Mouse (Mus musculus) kidney, embryonic 14.5 days (tissue): ENCODE data around the gene Dohh. TPM values are rescaled to one million over a fixed set of nuclear protein-coding genes. Genes with fewer than 3 reads are reported as not detected.

Experiments
- ATAC-seq: fragments of 200-750 bp; cut with Nextera tagmentation; 2 replicates; pipeline ENCODE4 v1.8.0; 2017; ENCODE audit warnings: moderate number of reproducible peaks, mild to moderate bottlenecking, moderate TSS enrichment, moderate library complexity; ENCODE audit not compliant: low FRiP score, low TSS enrichment
- H3K27ac ChIP-seq: fragments of 300-500 bp; sonication (generic); 2 replicates; pipeline ENCODE4 v1.5.1; 2014; ENCODE audit warnings: low read depth, mild to moderate bottlenecking, low read length, moderate library complexity, mixed read lengths
- H3K27me3 ChIP-seq: fragments of 300-500 bp; sonication (generic); 2 replicates; pipeline ENCODE4 v1.6.1; 2014; ENCODE audit warnings: mild to moderate bottlenecking, low read length; ENCODE audit not compliant: control insufficient read depth, insufficient read depth
- H3K36me3 ChIP-seq: fragments of 300-500 bp; sonication (generic); 2 replicates; pipeline ENCODE4 v1.6.1; 2014; ENCODE audit warnings: low read length, mixed read lengths; ENCODE audit not compliant: control insufficient read depth, insufficient read depth
- H3K4me1 ChIP-seq: fragments of 300-500 bp; sonication (generic); 2 replicates; pipeline ENCODE4 v1.6.1; 2014; ENCODE audit warnings: low read length, mixed read lengths; ENCODE audit not compliant: control insufficient read depth, insufficient read depth
- H3K4me2 ChIP-seq: fragments of 300-500 bp; sonication (generic); replicated peaks from 2 replicates; pipeline ENCODE4 v1.6.1; 2014; ENCODE audit warnings: low read depth, mild to moderate bottlenecking, low read length
- H3K4me3 ChIP-seq: fragments of 300-500 bp; sonication (generic); 2 replicates; pipeline ENCODE4 v1.5.1; 2014; ENCODE audit warnings: mild to moderate bottlenecking, low read length
- H3K9ac ChIP-seq: fragments of 300-500 bp; sonication (generic); 2 replicates; pipeline ENCODE4 v1.6.1; 2014; ENCODE audit warnings: low read depth, mild to moderate bottlenecking, low read length, moderate library complexity
- H3K9me3 ChIP-seq: fragments of 300-500 bp; sonication (generic); 2 replicates; pipeline ENCODE4 v1.6.1; 2016; ENCODE audit warnings: low read length; ENCODE audit not compliant: control insufficient read depth
- WGBS: fragments of 180-500 bp; shearing (Covaris S2); extraction: QIAGEN DNeasy Blood & Tissue Kit; methylation state at CpG from one replicate; pipeline ENCODE4 v1.1.7; 2014; 5-methylcytosine and 5-hydroxymethylcytosine counted together
- polyA plus RNA-seq: library from polyadenylated mRNA; unstranded; fragments of >200 nt; fragmentation: Nextera tagmentation; extraction: Ambion mirVana; gene quantifications from 2 replicates; pipeline ENCODE4 v1.2.1, GENCODE M21; 2014

Gene Dohh
- polyA plus RNA-seq, 1 experiment from 2014 or later: 59.2 TPM

GRCm38 (mm10) chr10:81410981-81411380 lies 26.8 kb downstream of the Dohh start:
- Histone ChIP-seq H3K27ac (peak overlapping the region; percentile 65), H3K4me3 (no peak overlapping the region), H3K4me1 (peaks cover 92% of the 10 kb centered on the region), H3K36me3 (peaks cover 16% of the 10 kb centered on the region; the same call in 1 of the 2 replicates), H3K27me3 (no peaks in the 10 kb centered on the region), H3K9me3 (no peaks in the 10 kb centered on the region), H3K9ac (no peak overlapping the region), H3K4me2 (no peak overlapping the region)
- no peak for ATAC-seq
- 55% methylated on average over 9 of the region's 9 CpGs for WGBS

DNA sequence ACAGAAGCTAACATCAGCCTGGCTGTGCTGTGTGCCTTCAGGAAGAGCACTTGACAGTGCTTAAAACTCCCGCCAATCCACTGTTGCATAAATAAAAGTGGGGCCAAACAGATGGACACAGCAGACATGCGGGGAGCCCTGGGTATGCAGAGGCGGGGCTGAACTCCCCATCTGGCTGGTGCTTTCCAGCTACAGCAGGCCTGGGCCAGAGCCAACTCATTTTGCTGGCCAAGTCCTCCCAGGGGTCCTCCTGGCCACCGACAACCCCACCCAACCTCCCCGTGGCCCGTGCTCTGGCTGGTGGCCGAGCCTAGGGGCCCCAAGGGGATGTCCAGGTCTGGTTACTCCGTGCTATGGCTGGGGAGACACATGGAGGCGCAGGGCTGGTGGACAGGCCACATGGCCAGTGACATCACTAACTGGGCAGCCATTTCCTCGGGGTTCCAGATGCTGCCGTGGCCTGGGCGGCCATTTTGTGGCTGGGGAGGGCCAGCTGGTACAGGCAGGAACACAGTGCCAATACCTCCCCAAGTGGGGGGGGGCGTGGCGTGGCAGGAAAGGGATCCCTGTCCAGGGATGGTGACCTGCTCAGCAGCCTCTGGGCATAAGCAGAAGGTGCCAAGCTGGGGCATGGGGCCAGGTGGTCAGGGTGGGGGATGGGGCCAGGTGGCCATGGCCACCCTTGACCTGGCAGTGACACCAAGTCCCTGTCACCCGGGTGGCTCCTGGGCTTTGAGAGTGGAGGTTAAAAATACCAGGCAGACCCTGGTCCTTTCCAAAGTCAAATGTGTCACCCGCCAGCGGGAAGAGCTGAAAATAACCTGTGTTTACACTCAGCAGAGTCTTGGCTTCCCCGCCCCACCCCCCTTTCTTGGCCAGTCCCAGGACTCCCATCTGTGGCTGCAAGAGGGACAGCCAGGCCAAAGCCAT lies 27.5 kb downstream of the Dohh start:
- H3K27me3 ChIP-seq: no peaks in the 10 kb centered on the region
- no peak overlapping the region for H3K4me3 ChIP-seq
- peaks cover 96% of the 10 kb centered on the region for H3K4me1 ChIP-seq
- ATAC-seq: no peak
- H3K36me3 ChIP-seq: peaks cover 10% of the 10 kb centered on the region; the same call in 1 of the 2 replicates
- no peak overlapping the region for H3K4me2 ChIP-seq
- peak overlapping the region; percentile 65 for H3K27ac ChIP-seq
- H3K9ac ChIP-seq: no peak overlapping the region
- H3K9me3 ChIP-seq: no peaks in the 10 kb centered on the region
- 63% methylated on average over 18 of the region's 18 CpGs for WGBS

GRCm38 (mm10) chr10:81412586-81413309 lies 28.5 kb downstream of the Dohh start:
- no peaks in the 10 kb centered on the region for H3K27me3 ChIP-seq
- no peak overlapping the region for H3K4me3 ChIP-seq
- peaks cover 96% of the 10 kb centered on the region for H3K4me1 ChIP-seq
- 74% methylated on average over 16 of the region's 16 CpGs for WGBS
- peaks cover 5% of the 10 kb centered on the region; the same call in 1 of the 2 replicates for H3K36me3 ChIP-seq
- H3K9me3 ChIP-seq: no peaks in the 10 kb centered on the region
- no peak overlapping the region for H3K9ac ChIP-seq
- H3K27ac ChIP-seq: peak overlapping the region; percentile 65; the same call in 1 of the 2 replicates
- H3K4me2 ChIP-seq: no peak overlapping the region
- no peak for ATAC-seq

DNA sequence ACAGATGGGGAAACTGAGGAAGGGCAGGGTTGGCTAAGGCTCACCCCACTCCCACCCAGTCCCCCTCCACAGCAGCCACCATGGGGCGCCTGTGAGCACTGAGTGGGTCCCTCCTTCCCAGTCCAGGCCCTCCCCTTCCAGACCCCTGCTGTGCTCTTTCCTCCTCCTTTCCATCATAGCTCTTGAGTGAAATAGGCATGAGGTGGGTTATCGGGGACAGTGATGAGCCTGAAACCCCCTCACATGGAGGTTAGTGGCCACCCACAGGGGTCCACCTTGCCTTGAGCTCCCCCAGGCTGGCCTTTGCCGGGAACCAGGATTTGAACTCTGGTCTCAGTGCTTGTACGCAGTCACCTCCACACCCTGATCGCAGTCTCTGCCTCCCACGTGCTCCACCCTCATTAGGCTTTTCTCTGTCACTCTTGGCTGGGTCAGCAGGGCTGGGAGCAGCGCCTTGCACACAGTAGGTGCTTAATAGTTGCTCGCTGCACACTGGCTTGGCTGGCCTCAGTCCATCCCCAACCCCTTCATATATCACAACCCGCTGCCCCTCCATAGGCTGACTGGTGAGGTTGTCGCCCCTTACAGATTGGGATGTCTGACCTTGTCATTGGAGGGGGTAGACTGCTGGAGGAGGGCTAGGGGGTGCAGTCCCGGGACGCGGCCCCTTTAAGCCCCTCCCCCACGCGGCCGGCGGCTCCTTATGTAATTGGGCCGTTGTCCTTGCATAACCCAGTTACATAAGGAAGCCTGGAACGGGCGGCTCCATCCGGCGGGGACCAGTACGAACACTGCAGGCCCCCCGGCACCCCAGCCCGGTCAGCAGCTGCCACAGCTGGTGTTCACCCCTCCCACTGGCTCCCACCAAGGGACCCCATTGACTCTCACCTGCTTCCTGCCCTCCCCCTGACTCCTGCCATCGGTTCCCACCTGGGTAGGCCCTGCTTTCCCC lies 29.4 kb downstream of the Dohh start:
- no peaks in the 10 kb centered on the region for H3K27me3 ChIP-seq
- ATAC-seq: 0 out of 2 replicates have a peak, but pooled peaks have one; percentile 1
- H3K4me3 ChIP-seq: peak overlapping the region; percentile 14; the same call in 1 of the 2 replicates
- H3K36me3 ChIP-seq: peaks cover 2% of the 10 kb centered on the region; the same call in 1 of the 2 replicates
- no peaks in the 10 kb centered on the region for H3K9me3 ChIP-seq
- H3K4me1 ChIP-seq: peaks cover 89% of the 10 kb centered on the region
- peak overlapping the region; percentile 42; the same call in 1 of the 2 replicates for H3K27ac ChIP-seq
- 28% methylated on average over 26 of the region's 26 CpGs for WGBS
- H3K9ac ChIP-seq: peak overlapping the region; percentile 45
- peak overlapping the region; percentile 36 for H3K4me2 ChIP-seq

DNA sequence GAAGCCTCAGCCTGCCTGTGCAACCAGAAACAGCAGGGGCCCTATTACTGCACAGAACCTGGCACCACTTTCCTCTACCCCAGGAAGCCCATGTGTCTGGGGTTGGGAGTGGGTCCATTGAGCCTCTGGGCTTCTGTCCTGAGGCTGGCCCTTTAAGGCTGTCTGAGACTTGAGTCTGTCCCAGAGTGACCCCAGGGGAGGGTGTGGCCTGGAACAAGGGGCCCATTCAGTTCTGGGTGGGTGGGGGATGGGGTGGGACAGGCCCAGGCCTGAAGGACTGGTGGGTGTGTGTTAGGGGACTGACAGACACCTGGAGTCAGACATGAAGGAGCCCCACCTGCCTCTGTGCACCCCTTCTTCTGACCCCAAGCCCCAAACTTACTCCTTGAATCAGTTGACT lies 30.5 kb downstream of the Dohh start:
- H3K36me3 ChIP-seq: peaks cover 4% of the 10 kb centered on the region; the same call in 1 of the 2 replicates
- no peak overlapping the region for H3K4me2 ChIP-seq
- no peak overlapping the region for H3K9ac ChIP-seq
- peak overlapping the region; percentile 42; the same call in 1 of the 2 replicates for H3K27ac ChIP-seq
- ATAC-seq: no peak
- no peaks in the 10 kb centered on the region for H3K9me3 ChIP-seq
- no peaks in the 10 kb centered on the region for H3K27me3 ChIP-seq
- H3K4me1 ChIP-seq: peaks cover 80% of the 10 kb centered on the region
- no peak overlapping the region for H3K4me3 ChIP-seq

DNA sequence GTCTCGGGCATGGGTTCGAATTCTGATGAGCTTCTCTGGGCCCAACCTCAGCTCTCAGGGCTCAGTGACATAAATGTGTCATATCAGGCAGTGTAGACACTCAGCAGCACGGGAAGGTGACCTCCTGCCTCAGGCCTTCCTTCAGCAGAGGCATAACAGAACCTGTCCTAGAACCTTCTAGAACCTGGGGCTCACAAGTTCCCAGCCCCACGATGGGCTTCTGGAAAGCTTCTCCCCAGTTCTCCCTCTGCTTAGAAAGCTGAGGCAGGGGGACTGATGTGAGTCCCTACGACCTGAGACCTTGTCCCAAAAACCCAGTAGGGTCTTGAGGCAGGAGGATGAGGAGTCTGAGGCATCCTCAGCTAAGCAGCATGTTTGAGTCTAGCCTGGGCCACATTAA lies 30.9 kb downstream of the Dohh start:
- peaks cover 75% of the 10 kb centered on the region for H3K4me1 ChIP-seq
- no peak overlapping the region for H3K27ac ChIP-seq
- no peak for ATAC-seq
- H3K36me3 ChIP-seq: peaks cover 8% of the 10 kb centered on the region; the same call in 1 of the 2 replicates
- H3K9ac ChIP-seq: no peak overlapping the region
- H3K4me2 ChIP-seq: no peak overlapping the region
- 81% methylated on average over 5 of the region's 5 CpGs for WGBS
- H3K4me3 ChIP-seq: no peak overlapping the region
- no peaks in the 10 kb centered on the region for H3K27me3 ChIP-seq
- H3K9me3 ChIP-seq: no peaks in the 10 kb centered on the region

- Histone ChIP-seq H3K4me2 (no peak overlapping the region), H3K4me3 (no peak overlapping the region), H3K4me1 (peaks cover 69% of the 10 kb centered on the region), H3K27me3 (no peaks in the 10 kb centered on the region), H3K9me3 (no peaks in the 10 kb centered on the region), H3K9ac (no peak overlapping the region), H3K27ac (peak overlapping the region; percentile 30; the same call in 1 of the 2 replicates), H3K36me3 (peaks cover 11% of the 10 kb centered on the region; the same call in 1 of the 2 replicates)
- ATAC-seq: no peak
- 62% methylated on average over 17 of the region's 17 CpGs for WGBS
These were observed 31.5 kb downstream of the Dohh start for GRCm38 (mm10) chr10:81415549-81416310.
